Mouse (Mus musculus): Measurements from ENCODE around the gene Slc52a3.

DNA sequence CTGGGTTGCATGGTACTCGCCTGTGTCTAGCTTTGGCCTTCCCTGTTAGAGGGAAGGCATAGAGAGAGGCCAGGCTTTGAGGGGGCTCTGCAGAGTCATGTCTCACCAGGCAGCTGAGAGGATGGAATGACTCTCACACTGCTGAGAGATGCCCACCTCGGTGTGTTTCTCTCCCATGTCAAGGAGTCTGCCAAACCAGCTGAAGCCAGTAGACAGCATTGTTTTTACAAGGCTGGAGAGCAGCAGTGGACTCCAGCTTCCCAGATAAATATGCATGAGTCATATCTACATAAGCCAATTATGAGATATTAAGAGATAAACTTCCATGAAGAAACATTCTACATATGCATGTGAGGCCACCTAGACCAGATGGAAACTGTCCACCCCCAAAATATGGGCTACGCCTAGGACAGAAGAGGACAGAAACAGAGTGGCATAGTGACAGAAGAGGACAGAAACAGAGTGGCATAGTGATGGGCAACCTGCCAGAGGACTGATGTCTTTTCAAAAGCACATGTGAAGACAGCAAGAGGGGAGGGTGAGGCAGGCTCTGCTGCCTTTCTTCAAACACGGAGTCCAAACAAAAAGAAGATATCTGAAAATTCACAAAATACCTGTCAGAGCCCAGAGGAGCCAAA is 39.7 kb upstream of the Slc52a3 start:
- no peak for TF ChIP-seq CTCF (IDR thresholded peaks at IDR 0.05; ENCODE audit: low read depth, low read length)
- no peak for TF ChIP-seq POLR2AphosphoS5 (IDR thresholded peaks at IDR 0.05; ENCODE audit: insufficient replicate concordance, low read depth, low read length)

All from G1E (cell line).